Mouse (Mus musculus) ovary, postnatal 14 days (tissue): Measurements from ENCODE around the gene Arhgef7.
A peak's percentile ranks its signal among the peaks of the same experiment; 100 is the strongest.

Experiments used
- DNase-seq: peaks from one replicate; pipeline ENCODE4 v3.0.0; 2022; ENCODE audit warnings: low spot score

The Arhgef7 gene

GRCm38 (mm10) chr8:11727651-11728481 is at the start of gene Arhgef7:
Gene Arhgef7 (plus strand): TSS chr8:11727721.
- DNase-seq: peak; percentile 15

GRCm38 (mm10) chr8:11684558-11684957 is 43.0 kb upstream of the Arhgef7 start:
- DNase-seq: no peak

- DNase-seq: no peak
Measured at GRCm38 (mm10) chr8:11687251-11687650, 40.3 kb upstream of the Arhgef7 start.

GRCm38 (mm10) chr8:11689945-11690344 is 37.6 kb upstream of the Arhgef7 start:
- no peak for DNase-seq

GRCm38 (mm10) chr8:11691284-11691683 is 36.2 kb upstream of the Arhgef7 start:
- no peak for DNase-seq

GRCm38 (mm10) chr8:11691761-11692160 is 35.8 kb upstream of the Arhgef7 start:
- no peak for DNase-seq

- DNase-seq: no peak
Measured at GRCm38 (mm10) chr8:11692455-11692854, 35.1 kb upstream of the Arhgef7 start.

GRCm38 (mm10) chr8:11693972-11694371 is 33.5 kb upstream of the Arhgef7 start:
- DNase-seq: no peak

- no peak for DNase-seq
Measured at GRCm38 (mm10) chr8:11696176-11696575, 31.3 kb upstream of the Arhgef7 start.

GRCm38 (mm10) chr8:11697467-11697866 is 30.1 kb upstream of the Arhgef7 start:
- DNase-seq: no peak

- DNase-seq: no peak
Measured at GRCm38 (mm10) chr8:11699442-11700001, 28.0 kb upstream of the Arhgef7 start.

GRCm38 (mm10) chr8:11700060-11701032 is 27.2 kb upstream of the Arhgef7 start:
- peak; percentile 78 for DNase-seq

GRCm38 (mm10) chr8:11701033-11701362 is 26.5 kb upstream of the Arhgef7 start, which contains the start of gene 1700016D06Rik:
Gene 1700016D06Rik (minus strand): TSS chr8:11701063.
- no peak for DNase-seq

GRCm38 (mm10) chr8:11701428-11701827 is 26.1 kb upstream of the Arhgef7 start:
- DNase-seq: no peak

- no peak for DNase-seq
Measured at GRCm38 (mm10) chr8:11703789-11704188, 23.7 kb upstream of the Arhgef7 start.

GRCm38 (mm10) chr8:11704716-11705420 is 22.7 kb upstream of the Arhgef7 start:
- no peak for DNase-seq

- DNase-seq: no peak
Measured at GRCm38 (mm10) chr8:11705818-11706217, 21.7 kb upstream of the Arhgef7 start.

- DNase-seq: no peak
Measured at GRCm38 (mm10) chr8:11707701-11708100, 19.8 kb upstream of the Arhgef7 start.

- DNase-seq: no peak
Measured at GRCm38 (mm10) chr8:11708815-11709214, 18.7 kb upstream of the Arhgef7 start.

- DNase-seq: no peak
Measured at GRCm38 (mm10) chr8:11709542-11709941, 18.0 kb upstream of the Arhgef7 start.

GRCm38 (mm10) chr8:11710415-11710814 is 17.1 kb upstream of the Arhgef7 start:
- no peak for DNase-seq

GRCm38 (mm10) chr8:11712244-11712643 is 15.3 kb upstream of the Arhgef7 start:
- DNase-seq: no peak
